Mouse (Mus musculus) embryonic facial prominence, embryonic 12.5 days (tissue): Measurements from ENCODE around the gene Bcl11a. TPM values are rescaled to one million over a fixed set of nuclear protein-coding genes. Genes with fewer than 3 reads are reported as not detected.
"Not testable (repeated sequence)": the region's sequence is repeated elsewhere in the genome, so short reads cannot be mapped to it uniquely, and the experiment has no call there.

Experiments
- ATAC-seq: fragments of 200-750 bp; cut with Nextera tagmentation; 2 replicates; pipeline ENCODE4 v1.8.0; 2017; ENCODE audit not compliant: insufficient number of reproducible peaks, insufficient read depth, low FRiP score, low TSS enrichment
- H3K27ac ChIP-seq: fragments of 300-500 bp; sonication (generic); 2 replicates; pipeline ENCODE4 v1.5.1; 2016; ENCODE audit warnings: mild to moderate bottlenecking
- H3K27me3 ChIP-seq: fragments of 300-500 bp; sonication (generic); 2 replicates; pipeline ENCODE4 v1.6.1; 2016; ENCODE audit warnings: mild to moderate bottlenecking, moderate library complexity
- H3K36me3 ChIP-seq: fragments of 300-500 bp; sonication (generic); 2 replicates; pipeline ENCODE4 v1.6.1; 2016; ENCODE audit warnings: mild to moderate bottlenecking
- H3K4me1 ChIP-seq: fragments of 300-500 bp; sonication (generic); 2 replicates; pipeline ENCODE4 v1.6.1; 2016
- H3K4me2 ChIP-seq: fragments of 300-500 bp; sonication (generic); replicated peaks from 2 replicates; pipeline ENCODE4 v1.6.1; 2016; ENCODE audit warnings: mild to moderate bottlenecking, moderate library complexity
- H3K4me3 ChIP-seq: fragments of 300-500 bp; sonication (generic); 2 replicates; pipeline ENCODE4 v1.5.1; 2016; ENCODE audit warnings: mild to moderate bottlenecking
- H3K9ac ChIP-seq: fragments of 300-500 bp; sonication (generic); 2 replicates; pipeline ENCODE4 v1.6.1; 2016; ENCODE audit warnings: mild to moderate bottlenecking, moderate library complexity
- H3K9me3 ChIP-seq: fragments of 300-500 bp; sonication (generic); 2 replicates; pipeline ENCODE4 v1.6.1; 2016; ENCODE audit warnings: mild to moderate bottlenecking, moderate library complexity
- WGBS: fragments of 180-500 bp; shearing (Covaris S2); methylation state at CpG from one replicate; pipeline ENCODE4 v1.1.7; 2016; 5-methylcytosine and 5-hydroxymethylcytosine counted together
- polyA plus RNA-seq: library from polyadenylated mRNA; unstranded; fragments of >200 nt; fragmentation: Nextera tagmentation; extraction: Ambion mirVana; gene quantifications from 2 replicates; pipeline ENCODE4 v1.2.1, GENCODE M21; 2016

Gene Bcl11a
- polyA plus RNA-seq, 1 experiment from 2014 or later, result 80.5 TPM

DNA sequence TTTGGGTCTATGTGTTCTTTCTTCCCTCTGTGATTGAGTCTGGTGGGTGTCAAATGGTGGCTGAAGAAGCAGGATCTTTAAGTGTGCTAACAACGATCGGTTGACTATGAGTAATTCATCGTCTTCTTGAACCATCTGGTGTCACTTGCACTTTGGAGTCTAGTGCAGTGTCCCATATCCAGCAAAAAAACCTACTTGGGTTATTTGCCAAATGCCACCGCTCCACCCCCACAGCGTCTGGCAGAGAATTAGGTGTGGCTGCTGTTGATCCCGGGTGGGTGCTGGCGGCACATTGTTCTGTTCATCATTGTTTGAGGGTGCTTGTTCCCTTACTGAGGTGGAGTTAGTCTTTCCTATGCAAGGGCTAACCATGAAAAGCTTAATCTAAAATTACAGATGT, 45.0 kb downstream of the Bcl11a start:
- Histone ChIP-seq H3K9me3 (no peaks in the 10 kb centered on the region), H3K27me3 (no peaks in the 10 kb centered on the region), H3K4me3 (no peak overlapping the region), H3K4me1 (peaks cover 23% of the 10 kb centered on the region), H3K27ac (no peak overlapping the region), H3K36me3 (peaks cover 12% of the 10 kb centered on the region), H3K9ac (no peak overlapping the region), H3K4me2 (no peak overlapping the region)
- ATAC-seq, result no peak
- WGBS, result 89% methylated on average over 7 of the region's 7 CpGs

DNA sequence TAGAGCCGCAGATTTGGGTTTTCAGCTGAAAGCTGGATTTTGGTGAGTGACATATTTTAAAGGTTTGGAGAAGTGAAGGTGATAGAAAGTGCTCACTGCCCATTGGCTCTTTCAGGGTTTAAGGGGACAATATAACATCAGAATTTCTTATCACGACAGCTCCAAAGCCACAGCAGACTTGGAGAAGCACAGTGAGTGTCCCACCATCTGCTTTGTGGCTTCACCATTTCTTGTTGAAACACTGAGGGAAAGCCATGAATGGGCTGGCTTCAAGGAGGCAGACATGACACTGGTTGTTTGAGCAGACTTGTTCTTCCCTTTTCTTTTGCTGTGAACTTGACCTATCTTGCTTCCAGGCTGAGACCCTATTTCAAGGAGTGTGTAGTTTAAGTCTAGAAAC, 46.1 kb downstream of the Bcl11a start:
- no peak overlapping the region for H3K9ac ChIP-seq
- no peak overlapping the region for H3K4me3 ChIP-seq
- WGBS, result 82% methylated on average over 2 of the region's 2 CpGs
- ATAC-seq, result no peak
- no peaks in the 10 kb centered on the region for H3K27me3 ChIP-seq
- H3K4me2 ChIP-seq, result no peak overlapping the region
- H3K4me1 ChIP-seq, result peaks cover 12% of the 10 kb centered on the region
- H3K27ac ChIP-seq, result no peak overlapping the region
- H3K9me3 ChIP-seq, result no peaks in the 10 kb centered on the region
- peaks cover 11% of the 10 kb centered on the region for H3K36me3 ChIP-seq

- Histone ChIP-seq H3K27me3 (no peaks in the 10 kb centered on the region), H3K27ac (no peak overlapping the region), H3K4me3 (no peak overlapping the region), H3K4me2 (no peak overlapping the region), H3K36me3 (peaks cover 6% of the 10 kb centered on the region), H3K9ac (no peak overlapping the region), H3K4me1 (peaks cover 3% of the 10 kb centered on the region; the same call in 1 of the 2 replicates), H3K9me3 (no peaks in the 10 kb centered on the region)
- ATAC-seq, result no peak
- 80% methylated on average over 6 of the region's 6 CpGs for WGBS
These were observed 47.2 kb downstream of the Bcl11a start for GRCm38 (mm10) chr11:24125098-24125497.

GRCm38 (mm10) chr11:24128001-24128400, 50.1 kb downstream of the Bcl11a start:
- H3K36me3 ChIP-seq, result peaks cover 3% of the 10 kb centered on the region; the same call in 1 of the 2 replicates
- peaks cover 12% of the 10 kb centered on the region for H3K4me1 ChIP-seq
- no peak overlapping the region for H3K9ac ChIP-seq
- no peak for ATAC-seq
- no peak overlapping the region for H3K4me2 ChIP-seq
- H3K27me3 ChIP-seq, result no peaks in the 10 kb centered on the region
- no peak overlapping the region for H3K4me3 ChIP-seq
- no peaks in the 10 kb centered on the region for H3K9me3 ChIP-seq
- WGBS, result 58% methylated on average over 2 of the region's 2 CpGs
- no peak overlapping the region for H3K27ac ChIP-seq

DNA sequence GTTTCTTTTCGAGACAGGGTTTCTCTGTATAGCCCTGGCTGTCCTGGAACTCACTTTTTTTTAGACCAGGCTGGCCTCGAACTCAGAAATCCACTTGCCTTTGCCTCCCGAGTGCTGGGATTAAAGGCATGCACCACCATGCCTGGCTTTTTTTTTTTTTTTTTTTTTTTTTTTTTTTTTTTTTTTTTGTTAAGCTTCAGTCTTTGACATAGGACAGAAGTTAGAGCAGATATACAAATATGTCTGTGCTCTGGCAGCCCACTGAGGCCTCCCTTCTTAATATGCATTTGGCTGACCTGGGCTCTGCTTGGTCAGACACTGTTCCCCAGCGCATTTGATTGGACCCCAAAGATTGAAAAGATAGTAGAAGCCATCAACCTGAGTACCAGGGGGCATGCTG, 51.0 kb downstream of the Bcl11a start:
- not testable (repeated sequence) for H3K36me3 ChIP-seq, H3K9me3 ChIP-seq, H3K4me2 ChIP-seq, H3K27ac ChIP-seq, H3K27me3 ChIP-seq, ATAC-seq, H3K9ac ChIP-seq, H3K4me3 ChIP-seq
- 76% methylated on average over 4 of the region's 4 CpGs for WGBS
- peaks cover 18% of the 10 kb centered on the region for H3K4me1 ChIP-seq

DNA sequence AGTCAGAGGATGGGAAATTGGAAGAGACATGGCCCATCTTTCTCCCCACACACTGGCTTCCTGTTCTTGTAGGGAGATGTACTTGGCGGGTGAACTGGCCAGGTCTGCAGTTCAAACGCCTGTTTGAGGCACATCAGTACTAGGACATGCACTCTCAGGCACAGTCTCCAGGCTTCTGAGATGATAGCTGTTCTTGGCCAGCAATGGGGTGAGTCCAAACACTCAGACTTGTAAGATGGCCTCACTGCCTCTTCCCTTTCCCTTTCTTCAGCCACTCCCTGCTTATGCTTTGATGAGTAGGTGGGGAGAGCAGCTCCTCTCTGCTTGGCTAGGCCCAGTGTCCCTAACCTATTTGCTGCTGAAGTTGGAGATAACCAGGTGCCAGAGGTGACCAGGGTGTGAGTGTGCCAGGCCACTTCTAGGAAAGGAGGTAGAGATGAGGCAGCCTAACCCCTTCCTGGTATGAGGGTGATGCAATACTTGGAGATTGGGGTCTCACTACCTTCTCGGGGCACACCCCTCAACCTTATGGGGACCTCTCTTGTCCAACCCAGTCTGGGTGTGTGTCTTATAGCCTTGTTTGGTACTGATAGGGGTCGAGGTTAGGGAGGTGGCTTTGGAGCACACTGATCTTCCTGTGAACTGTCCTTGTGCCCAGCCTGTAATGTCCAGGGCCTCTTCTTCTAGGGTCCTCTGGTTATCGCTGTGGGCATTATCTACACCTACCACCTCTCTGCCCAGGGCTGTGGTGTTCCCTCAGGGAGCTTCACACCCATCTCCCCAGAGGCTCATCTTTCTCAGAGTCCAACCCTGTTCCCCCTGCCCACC, 51.7 kb downstream of the Bcl11a start:
- no peak for ATAC-seq
- peaks cover 3% of the 10 kb centered on the region; the same call in 1 of the 2 replicates for H3K36me3 ChIP-seq
- 93% methylated on average over 5 of the region's 5 CpGs for WGBS
- H3K9ac ChIP-seq, result no peak overlapping the region
- no peak overlapping the region for H3K4me2 ChIP-seq
- H3K27ac ChIP-seq, result no peak overlapping the region
- no peaks in the 10 kb centered on the region for H3K9me3 ChIP-seq
- no peak overlapping the region for H3K4me3 ChIP-seq
- peaks cover 16% of the 10 kb centered on the region for H3K4me1 ChIP-seq
- no peaks in the 10 kb centered on the region for H3K27me3 ChIP-seq

GRCm38 (mm10) chr11:24130186-24130760, 52.4 kb downstream of the Bcl11a start:
- Histone ChIP-seq H3K4me1 (peaks cover 17% of the 10 kb centered on the region), H3K4me2 (no peak overlapping the region), H3K36me3 (peaks cover 3% of the 10 kb centered on the region; the same call in 1 of the 2 replicates), H3K9ac (no peak overlapping the region), H3K4me3 (no peak overlapping the region), H3K27ac (no peak overlapping the region), H3K27me3 (no peaks in the 10 kb centered on the region), H3K9me3 (no peaks in the 10 kb centered on the region)
- no peak for ATAC-seq
- WGBS, result 78% methylated on average over 7 of the region's 7 CpGs

DNA sequence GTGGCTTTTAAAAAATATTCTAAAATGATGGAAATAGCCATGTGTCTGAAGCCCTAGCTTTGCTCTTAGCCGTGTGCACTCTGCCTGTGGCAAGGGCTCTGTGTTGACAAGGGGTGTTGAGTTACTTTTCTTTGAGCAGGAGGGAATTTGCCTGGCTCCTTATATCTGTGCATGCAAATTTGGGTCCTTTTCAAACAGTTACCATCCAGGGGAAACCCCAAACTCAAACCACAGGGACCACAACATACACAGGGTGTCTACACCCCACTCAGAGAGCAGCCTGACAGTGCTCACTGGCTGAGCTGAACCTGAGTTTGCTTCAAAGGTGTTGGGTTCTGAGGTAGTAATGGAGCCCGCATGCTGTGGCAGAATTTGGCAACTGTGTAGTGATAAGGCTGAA, 54.0 kb downstream of the Bcl11a start:
- Histone ChIP-seq H3K36me3 (no peaks in the 10 kb centered on the region; the same call in 1 of the 2 replicates), H3K27ac (no peak overlapping the region), H3K4me2 (no peak overlapping the region), H3K27me3 (no peaks in the 10 kb centered on the region), H3K9ac (no peak overlapping the region), H3K9me3 (no peaks in the 10 kb centered on the region), H3K4me1 (peaks cover 32% of the 10 kb centered on the region), H3K4me3 (no peak overlapping the region)
- ATAC-seq, result no peak
- WGBS, result 69% methylated on average over 2 of the region's 2 CpGs

- 94% methylated on average over 6 of the region's 6 CpGs for WGBS
- no peak for ATAC-seq
- Histone ChIP-seq H3K4me3 (no peak overlapping the region), H3K4me2 (no peak overlapping the region), H3K9ac (no peak overlapping the region), H3K9me3 (no peaks in the 10 kb centered on the region), H3K27me3 (no peaks in the 10 kb centered on the region), H3K36me3 (no peaks in the 10 kb centered on the region; the same call in 1 of the 2 replicates), H3K27ac (no peak overlapping the region), H3K4me1 (peaks cover 33% of the 10 kb centered on the region)
These were observed 54.5 kb downstream of the Bcl11a start for GRCm38 (mm10) chr11:24132358-24132757.

DNA sequence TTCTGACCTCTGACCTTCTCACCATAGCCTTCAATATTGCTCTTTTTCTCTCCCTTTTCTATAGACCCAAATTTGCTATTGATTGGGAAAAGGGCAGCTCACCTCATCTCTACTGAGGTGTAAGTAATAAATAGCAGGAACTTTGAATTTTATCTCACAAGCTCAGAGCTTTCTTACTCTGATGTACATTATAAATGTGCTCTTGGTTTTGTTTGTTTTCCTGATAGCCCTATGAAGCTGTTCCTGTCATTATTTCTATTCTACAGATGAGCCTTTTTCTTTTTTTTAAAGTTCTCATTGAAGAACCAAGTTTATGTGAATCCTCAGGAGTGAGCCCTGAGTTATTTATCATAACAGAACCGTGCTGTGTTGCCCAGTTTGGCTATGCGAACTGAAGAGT, 55.0 kb downstream of the Bcl11a start:
- Histone ChIP-seq H3K27ac (no peak overlapping the region), H3K4me1 (peaks cover 33% of the 10 kb centered on the region), H3K27me3 (no peaks in the 10 kb centered on the region), H3K4me3 (no peak overlapping the region), H3K9ac (no peak overlapping the region), H3K4me2 (no peak overlapping the region), H3K36me3 (no peaks in the 10 kb centered on the region; the same call in 1 of the 2 replicates), H3K9me3 (no peaks in the 10 kb centered on the region)
- no peak for ATAC-seq
- WGBS, result 92% methylated on average over 2 of the region's 2 CpGs

GRCm38 (mm10) chr11:24133484-24133883, 55.6 kb downstream of the Bcl11a start:
- H3K9ac ChIP-seq, result no peak overlapping the region
- ATAC-seq, result no peak
- H3K36me3 ChIP-seq, result no peaks in the 10 kb centered on the region; the same call in 1 of the 2 replicates
- WGBS, result 68% methylated on average over 3 of the region's 3 CpGs
- H3K27me3 ChIP-seq, result no peaks in the 10 kb centered on the region
- H3K27ac ChIP-seq, result no peak overlapping the region
- H3K4me2 ChIP-seq, result no peak overlapping the region
- H3K4me1 ChIP-seq, result peaks cover 33% of the 10 kb centered on the region
- no peaks in the 10 kb centered on the region for H3K9me3 ChIP-seq
- no peak overlapping the region for H3K4me3 ChIP-seq

GRCm38 (mm10) chr11:24133928-24134327, 56.1 kb downstream of the Bcl11a start:
- no peak overlapping the region for H3K4me3 ChIP-seq
- 88% methylated on average over 5 of the region's 5 CpGs for WGBS
- no peak overlapping the region for H3K9ac ChIP-seq
- no peak overlapping the region for H3K4me2 ChIP-seq
- no peak for ATAC-seq
- H3K36me3 ChIP-seq, result no peaks in the 10 kb centered on the region; the same call in 1 of the 2 replicates
- peaks cover 33% of the 10 kb centered on the region for H3K4me1 ChIP-seq
- H3K9me3 ChIP-seq, result no peaks in the 10 kb centered on the region
- H3K27ac ChIP-seq, result no peak overlapping the region
- no peaks in the 10 kb centered on the region for H3K27me3 ChIP-seq
